Mouse (Mus musculus) lung, embryonic 14.5 days (tissue): ENCODE measurements around the gene Keap1. TPM values are rescaled to one million over a fixed set of nuclear protein-coding genes. Genes with fewer than 3 reads are reported as not detected.
A peak's percentile ranks its signal among the peaks of the same experiment; 100 is the strongest.

ENCODE experiments used
- ATAC-seq: fragments of 200-750 bp; cut with Nextera tagmentation; 2 replicates; pipeline ENCODE4 v1.8.0; 2017; ENCODE audit warnings: mild to moderate bottlenecking, moderate TSS enrichment, moderate library complexity; ENCODE audit not compliant: insufficient read depth
- DNase-seq: peaks from one replicate; pipeline ENCODE4 v3.0.0-alpha.2; 2015
- H3K27ac ChIP-seq: fragments of 300-500 bp; sonication (generic); 2 replicates; pipeline ENCODE4 v1.5.1; 2014; ENCODE audit warnings: low read depth, mild to moderate bottlenecking, moderate library complexity
- H3K27me3 ChIP-seq: fragments of 300-500 bp; sonication (generic); 2 replicates; pipeline ENCODE4 v1.6.1; 2014; ENCODE audit warnings: low read length, control low read depth; ENCODE audit not compliant: insufficient read depth
- H3K36me3 ChIP-seq: fragments of 300-500 bp; sonication (generic); 2 replicates; pipeline ENCODE4 v1.6.1; 2014; ENCODE audit warnings: control low read depth; ENCODE audit not compliant: insufficient read depth
- H3K4me1 ChIP-seq: fragments of 300-500 bp; sonication (generic); 2 replicates; pipeline ENCODE4 v1.6.1; 2014; ENCODE audit warnings: antibody characterized with exemption, control low read depth; ENCODE audit not compliant: insufficient read depth
- H3K4me2 ChIP-seq: fragments of 300-500 bp; sonication (generic); 2 replicates; pipeline ENCODE4 v1.6.1; 2014; ENCODE audit warnings: mild to moderate bottlenecking
- H3K4me3 ChIP-seq: fragments of 300-500 bp; sonication (generic); 2 replicates; pipeline ENCODE4 v1.5.1; 2014; ENCODE audit warnings: low read depth, low read length
- H3K9ac ChIP-seq: fragments of 300-500 bp; sonication (generic); 2 replicates; pipeline ENCODE4 v1.6.1; 2014
- H3K9me3 ChIP-seq: fragments of 300-500 bp; sonication (generic); 2 replicates; pipeline ENCODE4 v1.6.1; 2016; ENCODE audit warnings: low read depth, low read length, control low read depth
- CTCF ChIP-seq: IDR thresholded peaks from 2 replicates; pipeline ENCODE4 v1.5.1; 2016; ENCODE audit warnings: antibody characterized with exemption, low read depth
- WGBS: fragments of 180-500 bp; shearing (Covaris S2); extraction: QIAGEN DNeasy Blood & Tissue Kit; methylation state at CpG from one replicate; pipeline ENCODE4 v1.1.7; 2014; 5-methylcytosine and 5-hydroxymethylcytosine counted together
- polyA plus RNA-seq: library from polyadenylated mRNA; unstranded; fragments of >200 nt; fragmentation: Nextera tagmentation; extraction: Ambion mirVana; gene quantifications from 2 replicates; pipeline ENCODE4 v1.2.1, GENCODE M21; 2014

Gene Keap1
- polyA plus RNA-seq, 1 experiment from 2014 or later = 44.6 TPM

- peak overlapping the region; percentile 23 for H3K4me3 ChIP-seq
- TF ChIP-seq CTCF = peak; percentile 88
- WGBS = 11% methylated on average over 21 of the region's 21 CpGs
- peak overlapping the region; percentile 32 for H3K9ac ChIP-seq
- ATAC-seq (peak; percentile 83), DNase-seq (peak; percentile 93)
- H3K36me3 ChIP-seq = no peaks in the 10 kb centered on the region
- H3K4me2 ChIP-seq = peak overlapping the region; percentile 56
- H3K27me3 ChIP-seq = no peaks in the 10 kb centered on the region
- no peak overlapping the region for H3K27ac ChIP-seq
- peaks cover 4% of the 10 kb centered on the region; the same call in 1 of the 2 replicates for H3K4me1 ChIP-seq
- no peaks in the 10 kb centered on the region for H3K9me3 ChIP-seq
Observed at GRCm38 (mm10) chr9:21220490-21221382, 18.4 kb downstream of the Keap1 start.

- 53% methylated on average over 3 of the region's 3 CpGs for WGBS
- 0 out of 2 replicates have a peak, but pooled peaks have one; percentile 14 for TF ChIP-seq CTCF
- H3K9ac ChIP-seq = no peak overlapping the region
- DNase-seq (no peak), ATAC-seq (no peak)
- no peaks in the 10 kb centered on the region for H3K9me3 ChIP-seq
- H3K36me3 ChIP-seq = no peaks in the 10 kb centered on the region
- H3K4me3 ChIP-seq = no peak overlapping the region
- H3K4me2 ChIP-seq = no peak overlapping the region
- H3K4me1 ChIP-seq = peaks cover 4% of the 10 kb centered on the region; the same call in 1 of the 2 replicates
- no peaks in the 10 kb centered on the region for H3K27me3 ChIP-seq
- no peak overlapping the region for H3K27ac ChIP-seq
Observed at GRCm38 (mm10) chr9:21219820-21220219, 19.3 kb downstream of the Keap1 start.

GRCm38 (mm10) chr9:21216050-21216841 lies 22.9 kb downstream of the Keap1 start:
- H3K27me3 ChIP-seq = no peaks in the 10 kb centered on the region
- no peak overlapping the region for H3K4me2 ChIP-seq
- H3K9me3 ChIP-seq = no peaks in the 10 kb centered on the region
- no peak for ATAC-seq
- H3K36me3 ChIP-seq = peaks cover 2% of the 10 kb centered on the region; the same call in 1 of the 2 replicates
- TF ChIP-seq CTCF = no peak
- H3K9ac ChIP-seq = no peak overlapping the region
- no peak overlapping the region for H3K4me3 ChIP-seq
- no peak overlapping the region for H3K27ac ChIP-seq
- H3K4me1 ChIP-seq = peaks cover 4% of the 10 kb centered on the region; the same call in 1 of the 2 replicates
- DNase-seq = peak; percentile 46
- WGBS = 63% methylated on average over 25 of the region's 25 CpGs

GRCm38 (mm10) chr9:21213617-21214190 lies 25.5 kb downstream of the Keap1 start:
- Histone ChIP-seq H3K36me3 (peaks cover 5% of the 10 kb centered on the region; the same call in 1 of the 2 replicates), H3K9ac (no peak overlapping the region), H3K4me2 (no peak overlapping the region), H3K27me3 (no peaks in the 10 kb centered on the region), H3K27ac (no peak overlapping the region), H3K9me3 (no peaks in the 10 kb centered on the region), H3K4me1 (no peaks in the 10 kb centered on the region), H3K4me3 (no peak overlapping the region)
- 40% methylated on average over 7 of the region's 7 CpGs for WGBS
- peak; percentile 64 for DNase-seq
- TF ChIP-seq CTCF = peak; percentile 75
- ATAC-seq = no peak

GRCm38 (mm10) chr9:21211624-21212023 lies 27.5 kb downstream of the Keap1 start:
- no peak for TF ChIP-seq CTCF
- H3K36me3 ChIP-seq = peaks cover 5% of the 10 kb centered on the region; the same call in 1 of the 2 replicates
- H3K4me2 ChIP-seq = no peak overlapping the region
- H3K27me3 ChIP-seq = no peaks in the 10 kb centered on the region
- no peaks in the 10 kb centered on the region for H3K4me1 ChIP-seq
- H3K27ac ChIP-seq = no peak overlapping the region
- H3K9ac ChIP-seq = no peak overlapping the region
- ATAC-seq = no peak
- no peak overlapping the region for H3K4me3 ChIP-seq
- DNase-seq = no peak
- 76% methylated on average over 7 of the region's 7 CpGs for WGBS
- H3K9me3 ChIP-seq = no peaks in the 10 kb centered on the region

- H3K36me3 ChIP-seq = peaks cover 5% of the 10 kb centered on the region; the same call in 1 of the 2 replicates
- no peak for DNase-seq
- WGBS = 75% methylated on average over 6 of the region's 6 CpGs
- H3K4me3 ChIP-seq = no peak overlapping the region
- no peak overlapping the region for H3K27ac ChIP-seq
- ATAC-seq = no peak
- H3K9me3 ChIP-seq = no peaks in the 10 kb centered on the region
- no peaks in the 10 kb centered on the region for H3K27me3 ChIP-seq
- no peak overlapping the region for H3K9ac ChIP-seq
- no peak overlapping the region for H3K4me2 ChIP-seq
- TF ChIP-seq CTCF = no peak
- H3K4me1 ChIP-seq = no peaks in the 10 kb centered on the region
Observed at GRCm38 (mm10) chr9:21210821-21211220, 28.3 kb downstream of the Keap1 start.

- Histone ChIP-seq H3K36me3 (peaks cover 5% of the 10 kb centered on the region; the same call in 1 of the 2 replicates), H3K27me3 (no peaks in the 10 kb centered on the region), H3K4me3 (no peak overlapping the region), H3K9ac (no peak overlapping the region), H3K9me3 (no peaks in the 10 kb centered on the region), H3K27ac (no peak overlapping the region), H3K4me2 (no peak overlapping the region), H3K4me1 (no peaks in the 10 kb centered on the region)
- no peak for DNase-seq
- no peak for ATAC-seq
- 62% methylated on average over 2 of the region's 2 CpGs for WGBS
- TF ChIP-seq CTCF = no peak
Observed at GRCm38 (mm10) chr9:21208626-21209025, 30.5 kb downstream of the Keap1 start.
